Mouse (Mus musculus) limb, embryonic 14.5 days (tissue): ENCODE measurements around the gene Zfp385b. TPM values are rescaled to one million over a fixed set of nuclear protein-coding genes. Genes with fewer than 3 reads are reported as not detected.

ENCODE experiments used
- ATAC-seq: fragments of 200-750 bp; cut with Nextera tagmentation; 2 replicates; pipeline ENCODE4 v1.8.0; 2017; ENCODE audit warnings: low read depth, moderate number of reproducible peaks, moderate TSS enrichment; ENCODE audit not compliant: low FRiP score
- DNase-seq: peaks from one replicate; pipeline ENCODE4 v3.0.0-alpha.2; 2015; ENCODE audit warnings: low spot score
- H3K27ac ChIP-seq: fragments of 300-500 bp; sonication (generic); replicated peaks from 2 replicates; pipeline ENCODE4 v1.5.1; 2014; ENCODE audit warnings: low read depth, mild to moderate bottlenecking, low read length, moderate library complexity, mixed read lengths
- H3K27me3 ChIP-seq: fragments of 300-500 bp; sonication (generic); 2 replicates; pipeline ENCODE4 v1.6.1; 2014; ENCODE audit warnings: low read length, mixed read lengths; ENCODE audit not compliant: control insufficient read depth, insufficient read depth
- H3K36me3 ChIP-seq: fragments of 300-500 bp; sonication (generic); 2 replicates; pipeline ENCODE4 v1.6.1; 2014; ENCODE audit warnings: mild to moderate bottlenecking, low read length, moderate library complexity, mixed read lengths; ENCODE audit not compliant: control insufficient read depth, insufficient read depth
- H3K4me1 ChIP-seq: fragments of 300-500 bp; sonication (generic); 2 replicates; pipeline ENCODE4 v1.6.1; 2014; ENCODE audit warnings: antibody characterized with exemption, low read length, mixed read lengths; ENCODE audit not compliant: control insufficient read depth, insufficient read depth
- H3K4me2 ChIP-seq: fragments of 300-500 bp; sonication (generic); replicated peaks from 2 replicates; pipeline ENCODE4 v1.6.1; 2014; ENCODE audit warnings: low read depth, mild to moderate bottlenecking, low read length, moderate library complexity; ENCODE audit not compliant: severe bottlenecking
- H3K4me3 ChIP-seq: fragments of 300-500 bp; sonication (generic); replicated peaks from 2 replicates; pipeline ENCODE4 v1.5.1; 2014; ENCODE audit warnings: low read length
- H3K9ac ChIP-seq: fragments of 300-500 bp; sonication (generic); 2 replicates; pipeline ENCODE4 v1.6.1; 2014; ENCODE audit warnings: mild to moderate bottlenecking, low read depth, low read length, moderate library complexity; ENCODE audit not compliant: severe bottlenecking
- H3K9me3 ChIP-seq: fragments of 300-500 bp; sonication (generic); 2 replicates; pipeline ENCODE4 v1.6.1; 2016; ENCODE audit warnings: low read length; ENCODE audit not compliant: control insufficient read depth
- POLR2A ChIP-seq: fragments of 200-500 bp; IDR thresholded peaks from 2 replicates; pipeline ENCODE4 v1.8.0; 2012; ENCODE audit warnings: inconsistent platforms, mild to moderate bottlenecking, moderate library complexity, borderline replicate concordance; ENCODE audit not compliant: insufficient read depth, insufficient read length; ENCODE audit errors: extremely low read depth
- WGBS: fragments of 180-500 bp; shearing (Covaris S2); extraction: QIAGEN DNeasy Blood & Tissue Kit; methylation state at CpG from one replicate; pipeline ENCODE4 v1.1.7; 2014; 5-methylcytosine and 5-hydroxymethylcytosine counted together
- polyA plus RNA-seq, 2 experiments: library from polyadenylated mRNA; depleted of rRNA in 1 of 2; stranded (reverse) in 1 of 2; unstranded in 1 of 2; fragments of >200 nt; fragmentation: Nextera tagmentation in 1 of 2; extraction: Ambion mirVana in 1 of 2; gene quantifications; 2 replicates each; pipeline versions ENCODE4 v1.2.1 to v1.2.3; 2012 to 2014

The Zfp385b gene
- polyA plus RNA-seq, 2 experiments = 12.0 to 13.8 TPM

GRCm38 (mm10) chr2:77673770-77674169, 145.7 kb downstream of the Zfp385b start:
- no peak overlapping the region for H3K27ac ChIP-seq
- 85% methylated on average over 10 of the region's 10 CpGs for WGBS
- ATAC-seq (no peak), DNase-seq (no peak)
- H3K4me3 ChIP-seq = no peak overlapping the region
- no peak for TF ChIP-seq POLR2A
- no peaks in the 10 kb centered on the region for H3K27me3 ChIP-seq
- H3K4me2 ChIP-seq = no peak overlapping the region
- no peaks in the 10 kb centered on the region for H3K4me1 ChIP-seq
- H3K9ac ChIP-seq = no peak overlapping the region
- no peaks in the 10 kb centered on the region for H3K9me3 ChIP-seq
- no peaks in the 10 kb centered on the region for H3K36me3 ChIP-seq

- H3K36me3 ChIP-seq = no peaks in the 10 kb centered on the region
- no peak for TF ChIP-seq POLR2A
- ATAC-seq (no peak), DNase-seq (no peak)
- no peak overlapping the region for H3K27ac ChIP-seq
- 86% methylated on average over 5 of the region's 5 CpGs for WGBS
- no peak overlapping the region for H3K9ac ChIP-seq
- H3K4me1 ChIP-seq = no peaks in the 10 kb centered on the region
- no peak overlapping the region for H3K4me2 ChIP-seq
- H3K4me3 ChIP-seq = no peak overlapping the region
- no peaks in the 10 kb centered on the region for H3K9me3 ChIP-seq
- H3K27me3 ChIP-seq = no peaks in the 10 kb centered on the region
Measured at GRCm38 (mm10) chr2:77672215-77672905, 147.1 kb downstream of the Zfp385b start.

- Histone ChIP-seq H3K4me3 (no peak overlapping the region), H3K4me2 (no peak overlapping the region), H3K27ac (no peak overlapping the region), H3K4me1 (no peaks in the 10 kb centered on the region), H3K36me3 (no peaks in the 10 kb centered on the region), H3K27me3 (no peaks in the 10 kb centered on the region), H3K9me3 (no peaks in the 10 kb centered on the region), H3K9ac (no peak overlapping the region)
- DNase-seq (peak; percentile 56), ATAC-seq (no peak)
- WGBS = 63% methylated on average over 5 of the region's 5 CpGs
- no peak for TF ChIP-seq POLR2A
Measured at GRCm38 (mm10) chr2:77662171-77662570, 157.3 kb downstream of the Zfp385b start.

GRCm38 (mm10) chr2:77653686-77654085, 165.8 kb downstream of the Zfp385b start:
- no peaks in the 10 kb centered on the region for H3K36me3 ChIP-seq
- no peak overlapping the region for H3K4me3 ChIP-seq
- no peak overlapping the region for H3K9ac ChIP-seq
- H3K27ac ChIP-seq = no peak overlapping the region
- H3K4me1 ChIP-seq = no peaks in the 10 kb centered on the region
- no peak for TF ChIP-seq POLR2A
- ATAC-seq = no peak
- H3K4me2 ChIP-seq = no peak overlapping the region
- no peaks in the 10 kb centered on the region for H3K27me3 ChIP-seq
- DNase-seq = no peak
- no peaks in the 10 kb centered on the region for H3K9me3 ChIP-seq
- 87% methylated on average over 2 of the region's 2 CpGs for WGBS

GRCm38 (mm10) chr2:77641521-77642170, 177.8 kb downstream of the Zfp385b start:
- ATAC-seq (no peak), DNase-seq (no peak)
- H3K27ac ChIP-seq = no peak overlapping the region
- WGBS = 81% methylated on average over 8 of the region's 8 CpGs
- no peak for TF ChIP-seq POLR2A
- H3K27me3 ChIP-seq = no peaks in the 10 kb centered on the region
- no peaks in the 10 kb centered on the region for H3K9me3 ChIP-seq
- H3K4me1 ChIP-seq = no peaks in the 10 kb centered on the region
- H3K36me3 ChIP-seq = no peaks in the 10 kb centered on the region
- no peak overlapping the region for H3K4me2 ChIP-seq
- H3K9ac ChIP-seq = no peak overlapping the region
- H3K4me3 ChIP-seq = no peak overlapping the region
